Mouse (Mus musculus): ENCODE measurements around the gene Gm1043. TPM values are rescaled to one million over a fixed set of nuclear protein-coding genes. Genes with fewer than 3 reads are reported as not detected.

The Gm1043 gene
- polyA plus RNA-seq, 2 experiments = 0.96 TPM; not detected in 1

DNA sequence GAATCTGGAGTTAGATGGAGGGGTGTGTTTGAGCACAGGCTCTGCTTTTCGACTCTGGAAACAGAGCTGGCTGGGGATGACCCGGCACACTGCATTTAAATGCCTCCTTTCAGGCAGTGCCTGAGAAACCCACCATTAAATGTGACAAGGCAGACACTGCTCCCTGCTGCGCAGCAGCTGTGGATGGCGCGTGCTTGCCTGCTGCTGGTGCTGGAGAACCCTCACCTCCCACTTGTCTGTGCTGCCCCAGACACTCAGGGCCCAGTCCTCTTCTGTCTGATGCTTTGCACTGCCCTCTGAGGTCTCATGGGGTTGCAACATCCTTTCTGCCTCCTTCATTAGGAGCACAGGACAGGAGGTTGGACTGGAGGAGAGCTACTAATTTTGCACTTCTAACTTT is 176.6 kb downstream of the Gm1043 start:
- H3K27ac ChIP-seq (replicated peaks; ENCODE audit: low read depth, low read length) = no peak overlapping the region
- H3K36me3 ChIP-seq (ENCODE audit: control insufficient read depth, insufficient read depth, low read length) = no peaks in the 10 kb centered on the region
- DNase-seq (ENCODE audit: low spot score) (no peak), ATAC-seq (ENCODE audit: low FRiP score, low read depth) (no peak)
- WGBS = 64% methylated on average over 5 of the region's 5 CpGs
- H3K27me3 ChIP-seq (ENCODE audit: control insufficient read depth, insufficient read depth, low read length) = no peaks in the 10 kb centered on the region
- no peak for TF ChIP-seq POLR2A (IDR thresholded peaks at IDR 0.05; ENCODE audit: borderline replicate concordance, extremely low read depth, insufficient read depth, insufficient read length)
- no peak overlapping the region for H3K4me3 ChIP-seq (replicated peaks; ENCODE audit: low read length)
- H3K4me2 ChIP-seq (replicated peaks; ENCODE audit: low read depth, low read length, severe bottlenecking) = no peak overlapping the region
- H3K9me3 ChIP-seq (ENCODE audit: control insufficient read depth, low read length) = no peaks in the 10 kb centered on the region
- no peaks in the 10 kb centered on the region for H3K4me1 ChIP-seq (ENCODE audit: control insufficient read depth, insufficient read depth, low read length)
- H3K9ac ChIP-seq (ENCODE audit: low read depth, low read length, severe bottlenecking) = no peak overlapping the region

DNA sequence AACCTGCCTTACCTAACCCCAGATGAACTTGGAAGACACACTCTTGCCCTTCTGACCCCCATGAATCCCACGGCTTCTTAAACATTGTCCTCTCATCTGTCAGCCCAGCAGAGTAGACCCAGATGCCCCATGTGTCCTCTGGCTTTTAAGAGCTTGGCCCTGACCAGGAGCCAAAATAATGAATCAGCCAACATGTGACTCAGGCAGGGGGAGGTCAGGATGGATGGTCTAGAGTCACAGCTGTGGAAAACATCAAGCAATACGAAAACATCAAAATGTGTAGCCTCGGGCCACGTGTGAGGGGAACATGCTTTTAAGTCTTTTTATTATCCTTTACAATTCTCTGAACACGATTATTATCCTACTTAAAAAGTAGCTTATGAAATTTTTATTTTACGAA is 178.6 kb downstream of the Gm1043 start:
- no peaks in the 10 kb centered on the region for H3K4me1 ChIP-seq (ENCODE audit: control insufficient read depth, insufficient read depth, low read length)
- H3K36me3 ChIP-seq (ENCODE audit: control insufficient read depth, insufficient read depth, low read length) = no peaks in the 10 kb centered on the region

More for the DNA sequence above, 178.6 kb downstream of the Gm1043 start:
- ATAC-seq (ENCODE audit: low FRiP score, low read depth) (no peak), DNase-seq (ENCODE audit: low spot score) (no peak)
- Histone ChIP-seq H3K4me2 (replicated peaks; ENCODE audit: low read depth, low read length, severe bottlenecking) (no peak overlapping the region), H3K9ac (ENCODE audit: low read depth, low read length, severe bottlenecking) (no peak overlapping the region), H3K27me3 (ENCODE audit: control insufficient read depth, insufficient read depth, low read length) (no peaks in the 10 kb centered on the region), H3K4me3 (replicated peaks; ENCODE audit: low read length) (no peak overlapping the region), H3K27ac (replicated peaks; ENCODE audit: low read depth, low read length) (no peak overlapping the region), H3K9me3 (ENCODE audit: control insufficient read depth, low read length) (no peaks in the 10 kb centered on the region)
- 30% methylated on average over 6 of the region's 6 CpGs for WGBS
- TF ChIP-seq POLR2A (IDR thresholded peaks at IDR 0.05; ENCODE audit: borderline replicate concordance, extremely low read depth, insufficient read depth, insufficient read length) = no peak

Other genes starting within 250 kb of the Gm1043 start
- 0.54 and 0.63 TPM in 2 replicates for gene Ppp2r2c, start 216.9 kb upstream of the Gm1043 start, polyA plus RNA-seq (2012; rRNA removed)
- 0.11 and 0.26 TPM in 2 replicates for gene Ppp2r2c, start 216.9 kb upstream of the Gm1043 start, polyA plus RNA-seq (2014; fragmentation: Nextera tagmentation; extraction: Ambion mirVana)
- gene Wfs1, start 96.2 kb upstream of the Gm1043 start, polyA plus RNA-seq (2012; rRNA removed) = 12.8 and 16.3 TPM in 2 replicates
- 10.4 and 11.2 TPM in 2 replicates for gene Wfs1, start 96.2 kb upstream of the Gm1043 start, polyA plus RNA-seq (2014; fragmentation: Nextera tagmentation; extraction: Ambion mirVana)
- gene Crmp1, start 156.6 kb downstream of the Gm1043 start, polyA plus RNA-seq (2012; rRNA removed) = 11.5 and 15.3 TPM in 2 replicates
- gene Crmp1, start 156.6 kb downstream of the Gm1043 start, polyA plus RNA-seq (2014; fragmentation: Nextera tagmentation; extraction: Ambion mirVana) = 9.3 and 9.8 TPM in 2 replicates